Mouse (Mus musculus): ENCODE measurements around the gene Nkain2.

Gene Nkain2

GRCm38 (mm10) chr10:32576559-32577275, 313.5 kb downstream of the Nkain2 start:
- DNase-seq (ENCODE audit: low spot score), result no peak

GRCm38 (mm10) chr10:32557673-32558072, 332.6 kb downstream of the Nkain2 start:
- DNase-seq (ENCODE audit: low spot score), result no peak

- DNase-seq (ENCODE audit: low spot score), result no peak
These were observed 354.2 kb downstream of the Nkain2 start for GRCm38 (mm10) chr10:32536057-32536456.

GRCm38 (mm10) chr10:32510821-32511220, 379.4 kb downstream of the Nkain2 start:
- DNase-seq (ENCODE audit: low spot score), result no peak

GRCm38 (mm10) chr10:32494591-32495182, 395.6 kb downstream of the Nkain2 start:
- DNase-seq (ENCODE audit: low spot score), result no peak

GRCm38 (mm10) chr10:32493600-32493999, 396.7 kb downstream of the Nkain2 start:
- no peak for DNase-seq (ENCODE audit: low spot score)

GRCm38 (mm10) chr10:32462726-32463125, 427.5 kb downstream of the Nkain2 start:
- DNase-seq (ENCODE audit: low spot score), result peak; percentile 35

GRCm38 (mm10) chr10:32439932-32440519, 450.2 kb downstream of the Nkain2 start:
- DNase-seq (ENCODE audit: low spot score), result no peak

GRCm38 (mm10) chr10:32414228-32414627, 476.0 kb downstream of the Nkain2 start:
- DNase-seq (ENCODE audit: low spot score), result no peak

- no peak for DNase-seq (ENCODE audit: low spot score)
These were observed 478.9 kb downstream of the Nkain2 start for GRCm38 (mm10) chr10:32411331-32411730.

GRCm38 (mm10) chr10:32400961-32401360, 489.3 kb downstream of the Nkain2 start:
- DNase-seq (ENCODE audit: low spot score), result no peak

- no peak for DNase-seq (ENCODE audit: low spot score)
These were observed 496.3 kb downstream of the Nkain2 start for GRCm38 (mm10) chr10:32393859-32394521.

GRCm38 (mm10) chr10:32393326-32393725, 496.9 kb downstream of the Nkain2 start:
- no peak for DNase-seq (ENCODE audit: low spot score)

- DNase-seq (ENCODE audit: low spot score), result no peak
These were observed 577.5 kb downstream of the Nkain2 start for GRCm38 (mm10) chr10:32312754-32313153.

- no peak for DNase-seq (ENCODE audit: low spot score)
These were observed 589.2 kb downstream of the Nkain2 start for GRCm38 (mm10) chr10:32301024-32301597.

GRCm38 (mm10) chr10:32290487-32290886, 599.8 kb downstream of the Nkain2 start:
- DNase-seq (ENCODE audit: low spot score), result no peak

- no peak for DNase-seq (ENCODE audit: low spot score)
These were observed 606.6 kb downstream of the Nkain2 start for GRCm38 (mm10) chr10:32283690-32284089.

GRCm38 (mm10) chr10:32243266-32243882, 646.9 kb downstream of the Nkain2 start:
- DNase-seq (ENCODE audit: low spot score), result no peak

- no peak for DNase-seq (ENCODE audit: low spot score)
These were observed 649.1 kb downstream of the Nkain2 start for GRCm38 (mm10) chr10:32241168-32241567.

- DNase-seq (ENCODE audit: low spot score), result no peak
These were observed 707.3 kb downstream of the Nkain2 start for GRCm38 (mm10) chr10:32182951-32183350.

GRCm38 (mm10) chr10:32091354-32091753, 798.9 kb downstream of the Nkain2 start:
- DNase-seq (ENCODE audit: low spot score), result no peak

- no peak for DNase-seq (ENCODE audit: low spot score)
These were observed 829.9 kb downstream of the Nkain2 start for GRCm38 (mm10) chr10:32060396-32060795.

All from layer of hippocampus, adult 9-10 months (tissue).